Mouse (Mus musculus) frontal cortex, postnatal 10 days (tissue): Measurements from ENCODE around the gene Kmt2d.
"Not testable (repeated sequence)": the region's sequence is repeated elsewhere in the genome, so short reads cannot be mapped to it uniquely, and the experiment has no call there.

Experiments
- DNase-seq, 2 experiments: peaks; one replicate each; pipeline ENCODE4 v3.0.0; 2022; ENCODE audit warnings: low spot score in 2 of 2, mixed read lengths in 1 of 2

Kmt2d gene

DNA sequence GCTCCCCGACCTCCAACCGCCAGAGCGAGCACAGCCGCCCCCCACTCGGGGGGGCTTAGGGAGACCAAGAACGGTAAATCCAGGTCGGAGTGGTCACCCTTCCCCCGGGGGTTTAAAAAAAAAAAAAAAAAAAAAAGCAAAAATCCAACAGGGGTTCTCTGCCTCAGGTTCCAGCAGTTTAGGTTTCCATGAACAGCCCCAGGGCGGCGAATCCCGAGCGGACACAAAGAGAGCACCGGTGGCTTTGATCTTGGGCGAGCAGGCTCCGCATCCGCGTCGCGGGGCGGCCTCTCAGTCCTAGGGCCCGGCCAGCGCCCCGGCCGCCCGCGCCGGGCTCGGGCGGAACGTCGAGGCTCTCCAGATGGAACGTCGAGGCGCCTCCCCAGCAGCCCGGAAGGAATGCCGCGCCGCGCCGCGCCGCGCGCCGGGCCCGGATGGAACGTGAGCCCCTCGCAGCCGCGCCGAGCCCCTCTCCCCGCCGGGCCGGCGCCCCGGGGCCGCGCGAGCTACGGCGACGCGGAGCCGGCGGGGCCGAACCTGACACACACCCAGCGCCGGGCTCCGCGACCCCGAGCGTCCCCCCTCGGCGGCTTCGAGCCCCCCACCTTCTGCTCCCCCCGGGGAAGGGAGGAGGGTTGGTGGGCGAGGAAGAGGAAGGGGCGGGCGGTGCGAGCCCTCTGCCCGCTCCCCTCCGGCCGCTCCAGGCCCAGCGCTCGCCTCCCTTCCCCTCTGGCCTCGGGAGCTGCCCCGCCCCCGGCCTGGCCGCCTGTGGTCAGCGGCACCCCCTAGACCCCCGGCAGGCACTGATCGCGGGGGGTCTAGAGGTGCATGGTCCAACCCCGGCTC, at the start of gene Kmt2d:
Gene Kmt2d, minus strand, starts transcription at position 135 of the 846 bp plus-strand sequence.
- DNase-seq, result peak in 1 of 2 experiments; percentile 25

DNA sequence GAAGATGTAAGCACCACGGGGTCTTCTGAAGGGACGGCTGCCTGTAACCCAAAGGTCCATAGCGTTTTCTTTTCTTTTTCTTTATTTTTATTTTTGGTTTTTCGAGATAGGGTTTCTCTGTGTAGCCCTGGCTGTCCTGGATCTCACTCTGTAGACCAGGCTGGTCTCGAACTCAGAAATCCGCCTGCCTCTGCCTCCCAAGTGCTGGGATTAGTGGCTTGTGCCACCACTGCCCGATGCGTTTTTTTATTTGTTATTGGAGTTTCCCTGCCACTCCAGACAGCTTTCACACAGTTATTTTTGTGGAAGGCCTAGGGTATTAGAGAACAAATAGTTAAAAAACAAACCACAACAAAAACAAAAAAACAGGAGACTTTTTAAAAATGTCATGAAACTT, 47.5 kb upstream of the Kmt2d start:
- not testable (repeated sequence) for DNase-seq

DNA sequence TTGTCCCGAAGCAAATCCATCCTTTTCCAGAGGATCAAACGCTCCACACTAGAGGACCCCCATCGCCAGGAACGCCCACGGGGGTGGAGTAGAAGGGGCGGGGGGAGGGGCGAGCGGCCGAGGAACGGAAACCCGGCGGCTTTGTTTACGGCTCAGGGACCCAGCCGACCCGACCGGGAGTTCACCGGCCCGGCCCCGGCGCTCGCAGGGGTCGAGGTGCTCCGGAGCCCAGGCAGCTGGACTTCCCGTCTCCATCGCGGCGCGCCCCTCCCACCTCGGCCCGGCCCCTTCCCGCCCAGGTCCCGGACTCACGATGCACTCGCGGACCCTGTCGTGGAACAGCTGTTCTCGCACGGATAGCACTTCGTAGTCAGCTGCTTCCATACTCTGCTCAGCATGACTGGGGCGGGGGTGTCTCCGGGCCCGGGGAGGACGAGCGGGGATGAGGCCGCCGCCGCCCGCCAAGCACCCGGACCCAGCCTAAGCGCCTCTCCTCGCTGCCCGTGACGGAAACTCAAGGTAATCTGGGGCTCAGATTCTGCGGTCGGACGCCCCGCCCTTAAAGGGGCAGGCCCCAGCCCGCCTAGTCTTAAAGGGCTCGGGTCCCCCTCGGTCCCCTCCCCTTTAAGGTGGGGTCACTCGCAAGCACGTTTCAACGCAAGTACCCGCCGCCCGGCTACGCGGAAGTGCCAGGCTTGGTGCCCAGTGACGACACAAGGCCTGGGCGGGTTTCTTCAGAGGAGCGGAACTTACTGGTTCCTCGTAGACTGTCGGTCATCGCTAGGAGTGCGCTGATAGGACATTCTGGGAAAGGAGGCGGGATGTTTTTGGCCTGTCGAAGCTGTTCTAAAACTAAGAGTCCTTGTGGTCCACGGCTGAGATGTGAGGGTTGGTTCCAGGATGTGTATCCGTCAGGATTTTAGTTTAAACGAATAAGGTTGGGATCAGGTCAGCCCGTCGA, 46.8 kb upstream of the Kmt2d start, which contains the start of gene Lmbr1l:
Gene Lmbr1l, minus strand, starts transcription at position 694 of the 961 bp plus-strand sequence.
- peak; percentile 99 for DNase-seq

DNA sequence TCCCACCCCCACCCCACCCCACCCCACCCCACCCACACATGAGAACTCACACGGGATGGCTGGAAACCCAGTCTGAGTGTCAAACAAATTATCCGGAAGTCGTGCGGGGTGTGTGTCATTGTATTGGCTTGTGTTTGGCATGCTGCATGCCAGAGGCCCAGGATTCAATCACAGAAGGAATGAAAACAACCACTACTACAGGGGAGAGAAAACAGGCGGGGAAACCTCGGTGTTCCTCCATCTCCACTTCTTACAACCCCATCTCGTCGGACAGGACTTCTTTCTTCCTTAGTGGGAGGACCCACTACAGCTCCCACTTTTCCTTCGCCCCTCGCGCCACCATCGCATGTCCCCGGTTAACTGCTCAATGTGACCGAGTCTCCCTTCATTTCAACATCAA, 46.1 kb upstream of the Kmt2d start:
- DNase-seq, result no peak

- DNase-seq, result no peak
Measured at GRCm38 (mm10) chr15:98916016-98916415, 45.0 kb upstream of the Kmt2d start.

DNA sequence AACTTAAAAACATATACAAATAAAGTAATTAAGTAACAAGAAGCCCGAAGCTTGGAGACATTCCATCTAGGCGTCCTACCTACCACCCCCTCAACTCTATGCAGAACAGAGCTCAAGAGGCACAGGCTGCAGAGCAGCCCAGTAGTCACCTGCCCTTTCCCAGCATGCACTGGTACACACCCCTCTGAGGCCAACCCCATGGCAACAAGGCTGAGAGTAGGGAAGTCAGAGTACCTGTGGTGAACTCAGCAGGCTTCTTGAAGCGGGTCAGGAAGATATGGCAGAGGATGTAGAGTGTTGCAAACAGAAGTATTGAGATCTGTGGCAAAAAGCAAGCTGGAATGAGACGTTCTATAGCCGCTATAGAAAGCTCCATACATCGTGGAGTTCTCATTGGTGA, 43.9 kb upstream of the Kmt2d start:
- DNase-seq, result no peak

DNA sequence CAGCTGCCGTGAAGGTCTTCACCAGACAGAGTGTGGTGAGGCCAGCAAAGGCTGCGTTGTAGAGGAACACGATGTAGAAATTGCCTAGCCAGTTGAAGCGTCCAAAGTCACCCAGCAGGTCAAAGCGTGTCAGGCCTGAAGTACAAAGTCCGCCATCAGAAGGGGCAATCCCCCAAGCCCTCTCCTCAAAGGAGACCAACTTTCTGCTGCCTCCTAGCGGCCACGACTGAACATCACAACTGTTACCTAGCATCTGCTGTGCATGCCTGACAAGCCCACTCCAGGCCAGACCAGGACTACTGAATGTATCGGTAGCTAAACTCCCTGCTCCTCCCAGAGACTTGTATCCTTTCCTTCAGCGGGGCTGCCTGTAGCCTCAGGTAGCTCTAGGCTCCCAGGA, 33.7 kb upstream of the Kmt2d start:
- no peak for DNase-seq

- DNase-seq, result no peak
Measured at GRCm38 (mm10) chr15:98902600-98902999, 31.6 kb upstream of the Kmt2d start.

GRCm38 (mm10) chr15:98901530-98901929, 30.5 kb upstream of the Kmt2d start:
- DNase-seq, result no peak

GRCm38 (mm10) chr15:98897928-98898800, 27.2 kb upstream of the Kmt2d start, which contains the start of gene Dhh:
Dhh (minus strand) TSS chr15:98898540.
- DNase-seq, result no peak

DNA sequence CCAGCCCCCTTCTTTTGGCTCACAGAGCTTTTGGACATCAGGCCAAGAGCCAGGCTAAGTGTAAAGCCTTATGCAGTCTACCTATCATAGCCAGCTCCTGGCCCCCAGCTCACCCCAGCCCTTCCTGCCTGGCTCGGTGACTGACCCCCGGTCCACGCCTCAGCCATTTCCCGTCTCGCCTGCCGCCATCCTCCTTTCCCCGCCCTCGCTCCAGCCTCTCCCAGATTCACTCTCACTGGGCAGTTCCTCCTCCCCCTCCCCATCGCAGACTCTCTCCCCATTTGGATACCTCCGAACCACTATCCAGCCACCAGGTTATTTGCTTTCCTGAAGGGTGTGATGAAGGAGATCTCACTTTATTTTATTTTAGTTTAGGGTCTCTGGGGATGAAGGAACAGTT, 26.5 kb upstream of the Kmt2d start:
- DNase-seq, result no peak

DNA sequence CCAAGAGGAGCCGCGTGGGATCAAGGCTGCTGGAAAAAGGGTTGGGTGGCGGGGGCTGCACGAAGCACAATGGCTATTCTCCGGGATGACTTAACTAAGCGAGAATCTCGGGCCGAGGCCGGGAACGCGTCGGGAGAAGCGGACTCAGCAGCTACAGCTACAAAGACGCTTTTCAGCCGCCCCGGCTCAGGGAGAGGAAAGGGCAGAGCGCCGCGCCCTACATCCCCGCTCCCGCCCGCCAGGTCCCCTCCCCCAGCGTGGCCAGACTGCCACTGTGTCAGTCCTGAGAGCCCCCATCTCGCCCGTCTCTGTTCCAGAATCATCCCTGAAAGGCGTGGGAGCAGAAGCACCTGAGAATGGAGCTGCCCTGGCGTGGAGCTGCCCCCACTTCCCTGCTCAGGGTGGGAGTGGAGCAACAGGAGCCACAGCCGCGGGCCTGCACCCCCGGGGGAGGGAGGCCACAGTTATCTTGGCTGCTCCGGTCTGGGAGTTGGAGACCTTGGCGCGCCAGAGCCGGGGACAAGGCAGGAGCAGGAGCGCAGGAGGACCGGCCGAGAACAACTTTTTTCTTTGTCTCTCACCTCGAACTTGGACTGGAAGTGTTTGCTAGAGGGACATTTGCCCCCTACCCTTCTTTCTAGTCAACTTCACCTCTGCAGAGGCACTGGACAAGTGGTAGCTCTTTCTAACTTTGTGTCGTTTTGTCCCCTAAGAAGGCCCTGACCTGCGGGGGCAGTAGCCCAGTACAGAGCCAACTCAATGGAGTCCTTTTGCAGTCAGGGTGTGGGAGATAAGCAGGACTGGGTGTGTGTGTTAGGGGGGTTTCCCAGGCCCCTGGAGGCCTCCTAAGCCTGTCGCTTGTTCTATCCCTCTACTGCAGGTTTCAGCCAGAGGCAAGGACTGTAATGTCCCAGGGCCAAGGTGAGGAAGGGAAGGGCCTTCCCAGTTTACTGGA, 24.9 kb upstream of the Kmt2d start:
- DNase-seq, result no peak

DNA sequence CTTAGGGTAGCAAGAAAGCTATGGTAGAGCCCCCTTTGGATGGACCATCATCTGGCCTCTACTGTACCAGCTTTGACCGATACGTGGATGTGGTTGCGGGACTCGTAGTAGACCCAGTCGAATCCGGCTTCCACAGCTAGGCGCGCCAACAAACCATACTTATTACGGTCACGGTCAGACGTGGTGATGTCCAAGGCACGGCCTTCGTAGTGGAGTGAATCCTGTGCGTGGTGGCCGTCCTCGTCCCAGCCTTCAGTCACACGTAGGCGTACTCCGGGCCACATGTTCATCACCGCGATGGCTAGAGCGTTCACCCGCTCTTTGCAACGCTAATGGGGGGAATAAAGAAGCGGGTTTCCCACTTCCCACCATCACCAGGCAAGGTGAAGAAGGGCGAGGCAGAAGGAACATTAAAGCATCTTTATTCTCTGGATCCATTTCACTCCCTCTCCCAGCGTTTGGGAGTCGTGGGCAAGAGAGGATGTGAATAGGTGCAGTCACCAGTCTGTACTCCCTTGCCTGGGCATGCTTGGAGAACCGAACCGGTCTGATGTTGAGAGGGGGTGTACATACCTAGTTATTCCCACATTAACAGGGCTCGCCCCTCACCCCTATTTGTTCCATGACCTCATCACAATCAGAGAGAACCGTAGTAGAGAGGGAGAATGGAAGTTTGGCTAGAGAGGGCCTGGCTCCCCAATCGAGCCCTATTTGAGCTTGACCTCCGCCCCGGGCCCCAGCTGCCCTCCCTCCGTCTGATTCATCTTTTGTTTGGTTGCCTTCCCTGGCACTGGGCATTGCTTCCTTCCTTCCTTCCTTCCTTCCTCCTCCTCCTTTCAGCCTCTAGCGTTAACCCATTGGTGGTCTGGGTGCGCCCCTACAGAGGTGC, 24.0 kb upstream of the Kmt2d start:
- no peak for DNase-seq

DNA sequence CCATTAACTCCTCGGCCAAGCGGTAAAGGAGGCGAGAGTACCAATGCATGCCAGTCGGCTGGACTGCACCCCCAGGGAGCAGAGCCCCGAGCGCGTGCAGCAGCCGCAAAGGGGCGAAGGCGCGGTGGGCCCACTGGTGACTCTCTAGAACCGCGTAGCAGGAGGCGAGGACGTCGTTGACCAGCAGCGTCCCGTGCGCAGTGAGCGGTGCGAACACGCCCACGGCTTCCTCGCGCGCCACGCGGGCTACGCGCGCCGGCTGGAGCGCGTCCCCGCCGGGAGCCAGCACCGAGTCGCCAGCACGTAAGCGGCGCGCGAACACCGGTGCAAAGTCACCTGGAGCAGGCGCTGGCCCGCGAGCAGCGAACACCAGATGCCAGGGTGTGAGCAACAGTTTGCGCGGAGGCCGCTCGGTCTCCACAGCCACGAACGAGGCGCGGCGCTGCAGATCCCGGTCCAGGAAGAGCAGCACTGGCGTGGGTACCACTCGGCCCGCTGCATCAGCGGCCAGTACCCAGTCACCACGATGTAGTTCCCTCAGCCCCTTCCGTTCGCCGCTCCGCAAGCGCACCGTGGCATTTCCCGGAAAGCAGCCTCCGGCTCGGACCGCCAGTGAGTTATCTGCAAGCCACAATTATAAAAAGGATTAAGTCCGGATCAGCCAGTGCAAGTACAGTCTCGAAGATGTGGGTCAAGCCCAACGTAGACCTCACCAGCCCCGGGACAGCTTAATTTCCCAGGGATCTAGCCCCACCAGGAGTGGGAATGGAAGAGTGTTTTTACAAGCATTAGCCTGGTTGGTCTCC, 23.1 kb upstream of the Kmt2d start, which contains the start of gene Rhebl1:
Gene Rhebl1, minus strand, starts transcription at position 601 of the 806 bp plus-strand sequence.
- DNase-seq, result peak in 1 of 2 experiments; percentile 30

- DNase-seq, result no peak
Measured at GRCm38 (mm10) chr15:98893036-98893435, 22.0 kb upstream of the Kmt2d start.

GRCm38 (mm10) chr15:98891907-98892606, 21.1 kb upstream of the Kmt2d start:
- DNase-seq, result peak in 1 of 2 experiments; percentile 58

GRCm38 (mm10) chr15:98891198-98891742, 20.3 kb upstream of the Kmt2d start:
- DNase-seq, result no peak
